Mouse (Mus musculus) liver, embryonic 14.5 days (tissue): ENCODE measurements around the gene Tmem147.

Experiments
- CTCF ChIP-seq: IDR thresholded peaks from 2 replicates; pipeline ENCODE4 v1.5.1; 2016; ENCODE audit warnings: antibody characterized with exemption, low read depth, control low read depth
- EP300 ChIP-seq: IDR thresholded peaks from 2 replicates; pipeline ENCODE4 v1.6.1; 2016; ENCODE audit warnings: antibody characterized with exemption, low read depth

DNA sequence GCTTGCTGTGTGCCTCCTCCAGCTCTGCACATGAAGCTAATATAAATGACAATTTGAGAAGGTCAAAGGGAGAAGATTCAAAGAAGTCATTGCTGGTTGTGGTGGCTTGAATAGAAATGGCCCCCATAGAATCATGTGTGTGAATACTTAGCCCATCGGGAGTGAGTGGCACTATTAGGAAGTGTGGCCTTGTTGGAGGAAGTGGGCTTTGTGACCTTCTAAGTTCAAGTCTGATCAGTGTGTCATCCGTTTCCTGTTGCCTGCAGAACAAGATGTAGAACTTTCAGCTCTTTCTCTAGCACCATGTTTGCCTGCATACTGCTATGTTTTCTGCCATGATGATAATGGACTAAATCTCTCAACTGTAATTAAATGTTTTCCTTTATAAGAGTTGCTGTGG lies 45.9 kb downstream of the Tmem147 start:
- TF ChIP-seq CTCF (no peak), EP300 (no peak)
